In genomic region chr17:48407910-48408525, GRCm38 (mm10) we compare ENCODE assay signal across 8 mouse cellular contexts. TPM values are rescaled to one million over a fixed set of nuclear protein-coding genes. Genes with fewer than 3 reads are reported as not detected.
A peak's percentile ranks its signal among the peaks of the same experiment; 100 is the strongest.
DNase-seq lines count a peak whose midpoint lies in the region; ATAC-seq lines count a peak whose summit lies in the region.

No protein-coding gene starts in this region.

- ATAC-seq in forebrain, embryonic 14.5 days, result no peak
- ATAC-seq in liver, embryonic 13.5 days (ENCODE audit: low read depth), result no peak

- peak overlapping the region; percentile 99 for H3K27ac ChIP-seq in heart, embryonic 10.5 days
- H3K27ac ChIP-seq in forebrain, embryonic 14.5 days (ENCODE audit: low read depth, low read length), result peak overlapping the region; percentile 100
- H3K27ac ChIP-seq in liver, embryonic 13.5 days, result peak overlapping the region; percentile 100

- H3K4me1 ChIP-seq in heart, embryonic 10.5 days, result peaks cover 23% of the 10 kb centered on the region
- peaks cover 20% of the 10 kb centered on the region for H3K4me1 ChIP-seq in forebrain, embryonic 14.5 days (ENCODE audit: control insufficient read depth, insufficient read depth, low read length)
- H3K4me1 ChIP-seq in liver, embryonic 13.5 days (replicated peaks), result peaks cover 71% of the 10 kb centered on the region

- peak overlapping the region; percentile 89 for H3K4me2 ChIP-seq in forebrain, embryonic 14.5 days (ENCODE audit: low read length)
- H3K4me2 ChIP-seq in liver, embryonic 13.5 days, result peak overlapping the region; percentile 92

- 14% methylated on average over 8 of the region's 8 CpGs for WGBS in heart, embryonic 10.5 days
- 6% methylated on average over 8 of the region's 8 CpGs for WGBS in forebrain, embryonic 14.5 days
- WGBS in liver, embryonic 13.5 days (ENCODE audit: insufficient replicate concordance), result 5% methylated on average over 8 of the region's 8 CpGs

- peaks cover 11% of the 10 kb centered on the region for H3K36me3 ChIP-seq in heart, embryonic 10.5 days
- H3K36me3 ChIP-seq in forebrain, embryonic 14.5 days (ENCODE audit: control insufficient read depth, insufficient read depth, low read length), result 0 out of 2 replicates have a peak, but pooled peaks cover 9% of the 10 kb centered on the region
- H3K36me3 ChIP-seq in liver, embryonic 13.5 days, result peaks cover 28% of the 10 kb centered on the region

- no peaks in the 10 kb centered on the region for H3K27me3 ChIP-seq in heart, embryonic 10.5 days (ENCODE audit: insufficient read depth, poor library complexity, severe bottlenecking)
- H3K27me3 ChIP-seq in forebrain, embryonic 14.5 days (replicated peaks; ENCODE audit: control insufficient read depth, insufficient read depth, low read length), result no peaks in the 10 kb centered on the region
- H3K27me3 ChIP-seq in liver, embryonic 13.5 days, result no peaks in the 10 kb centered on the region

- no peak for DNase-seq in heart, embryonic 10.5 days (ENCODE audit: low spot score)
- no peak for DNase-seq in heart, postnatal 4 days
- peak; percentile 14 for DNase-seq in CD4-positive helper T cell, adult 2 months (ENCODE audit: low read depth, low spot score)
- DNase-seq in forebrain, embryonic 14.5 days (ENCODE audit: low spot score), result no peak
- peak; percentile 21 for DNase-seq in liver, embryonic 13.5 days
- DNase-seq in retina, postnatal 1 day, result no peak
- no peak for DNase-seq in ovary, postnatal 14 days (ENCODE audit: low spot score)
- DNase-seq in urinary bladder, postnatal 25 days (ENCODE audit: low spot score), result no peak

- H3K9ac ChIP-seq in forebrain, embryonic 14.5 days (ENCODE audit: low read length), result peak overlapping the region; percentile 99
- H3K9ac ChIP-seq in liver, embryonic 13.5 days, result peak overlapping the region; percentile 99

- H3K9me3 ChIP-seq in heart, embryonic 10.5 days, result no peaks in the 10 kb centered on the region
- H3K9me3 ChIP-seq in forebrain, embryonic 14.5 days (replicated peaks; ENCODE audit: control insufficient read depth, low read length), result no peaks in the 10 kb centered on the region
- H3K9me3 ChIP-seq in liver, embryonic 13.5 days (replicated peaks), result no peaks in the 10 kb centered on the region

- peak overlapping the region; percentile 91 for H3K4me3 ChIP-seq in heart, embryonic 10.5 days
- peak overlapping the region; percentile 87 for H3K4me3 ChIP-seq in forebrain, embryonic 14.5 days (ENCODE audit: low read depth, low read length)
- peak overlapping the region; percentile 83 for H3K4me3 ChIP-seq in liver, embryonic 13.5 days (replicated peaks)

RNA-seq across cellular contexts. Expression of gene Nfya, which starts 1.7 kb away (rescaled TPM):
- polyA plus RNA-seq in heart, embryonic 10.5 days (2016; fragmentation: Nextera tagmentation; extraction: Ambion mirVana), result 13.7 and 17.3 TPM in 2 replicates
- 10 to 100 TPM; 29.0 to 33.2 TPM for total RNA-seq in heart, postnatal 4 days (2021)
- polyA plus RNA-seq in forebrain, embryonic 14.5 days (2014; fragmentation: Nextera tagmentation; extraction: Ambion mirVana), result 20.7 and 23.2 TPM in 2 replicates
- 7.2 and 9.7 TPM in 2 replicates for polyA plus RNA-seq in liver, embryonic 13.5 days (2015; fragmentation: Nextera tagmentation; extraction: Ambion mirVana)

RNA-seq across cellular contexts. Expression of gene Oard1, which starts 1.8 kb away (rescaled TPM):
- polyA plus RNA-seq in heart, embryonic 10.5 days (2016; fragmentation: Nextera tagmentation; extraction: Ambion mirVana), result 56.7 and 78.1 TPM in 2 replicates
- total RNA-seq in heart, postnatal 4 days (2021), result 10 to 100 TPM; 14.5 to 14.6 TPM
- 59.2 and 73.6 TPM in 2 replicates for polyA plus RNA-seq in forebrain, embryonic 14.5 days (2014; fragmentation: Nextera tagmentation; extraction: Ambion mirVana)
- polyA plus RNA-seq in liver, embryonic 13.5 days (2015; fragmentation: Nextera tagmentation; extraction: Ambion mirVana), result 58.9 and 61.8 TPM in 2 replicates

RNA-seq across cellular contexts. Expression of gene Apobec2, which starts 24.7 kb away (rescaled TPM):
- 142 and 213 TPM in 2 replicates for polyA plus RNA-seq in heart, embryonic 10.5 days (2016; fragmentation: Nextera tagmentation; extraction: Ambion mirVana)
- 100 to 1,000 TPM; 207 to 216 TPM for total RNA-seq in heart, postnatal 4 days (2021)
- polyA plus RNA-seq in forebrain, embryonic 14.5 days (2014; fragmentation: Nextera tagmentation; extraction: Ambion mirVana), result 0.24 and 0.46 TPM in 2 replicates
- 1.2 TPM in 2 replicates for polyA plus RNA-seq in liver, embryonic 13.5 days (2015; fragmentation: Nextera tagmentation; extraction: Ambion mirVana)

RNA-seq across cellular contexts. Expression of gene Tspo2, which starts 43.3 kb away (rescaled TPM):
- polyA plus RNA-seq in heart, embryonic 10.5 days (2016; fragmentation: Nextera tagmentation; extraction: Ambion mirVana), result 0.43 and 0.67 TPM in 2 replicates
- under 1 TPM; 0.36 to 0.47 TPM for total RNA-seq in heart, postnatal 4 days (2021)
- 1.6 and 2.6 TPM in 2 replicates for polyA plus RNA-seq in forebrain, embryonic 14.5 days (2014; fragmentation: Nextera tagmentation; extraction: Ambion mirVana)
- polyA plus RNA-seq in liver, embryonic 13.5 days (2015; fragmentation: Nextera tagmentation; extraction: Ambion mirVana), result 134 and 152 TPM in 2 replicates

RNA-seq across cellular contexts. Expression of gene Unc5cl, which starts 46.7 kb away (rescaled TPM):
- 0.20 and 0.26 TPM in 2 replicates for polyA plus RNA-seq in heart, embryonic 10.5 days (2016; fragmentation: Nextera tagmentation; extraction: Ambion mirVana)
- total RNA-seq in heart, postnatal 4 days (2021), result under 1 TPM; 0.14 to 0.21 TPM
- 0.17 and 0.50 TPM in 2 replicates for polyA plus RNA-seq in forebrain, embryonic 14.5 days (2014; fragmentation: Nextera tagmentation; extraction: Ambion mirVana)
- polyA plus RNA-seq in liver, embryonic 13.5 days (2015; fragmentation: Nextera tagmentation; extraction: Ambion mirVana), result 3.5 and 4.4 TPM in 2 replicates

Comparison
In these comparisons a context has a peak if more than half of its experiments do, and no peak if none do; other contexts are left out.
1. DNase-seq: peak in CD4-positive helper T cell, adult 2 months (single experiment) and liver, embryonic 13.5 days (single experiment); none in heart, embryonic 10.5 days (single experiment), heart, postnatal 4 days (single experiment), forebrain, embryonic 14.5 days (single experiment), retina, postnatal 1 day (single experiment), ovary, postnatal 14 days (single experiment) and urinary bladder, postnatal 25 days (single experiment).
2. RNA of gene Apobec2, which starts 24.7 kb away (polyA plus RNA-seq): 142 to 213 TPM in heart, embryonic 10.5 days; 1.2 TPM in liver, embryonic 13.5 days and 0.24 to 0.46 TPM in forebrain, embryonic 14.5 days; every median in the first group is over 10 times any median in the second.
3. Peak in every context shown above with its lines, with median percentiles within 50 percentile points of each other: H3K27ac ChIP-seq and H3K4me3 ChIP-seq.